Mouse (Mus musculus): ENCODE data around the gene Cul4a. TPM values are rescaled to one million over a fixed set of nuclear protein-coding genes. Genes with fewer than 3 reads are reported as not detected.

The Cul4a gene
- polyA plus RNA-seq, 1 experiment from 2014 or later, result 80.4 TPM

- Histone ChIP-seq H3K4me1 (replicated peaks; ENCODE audit: insufficient read depth, low read length) (no peaks in the 10 kb centered on the region), H3K4me2 (ENCODE audit: low read length) (no peak overlapping the region), H3K27ac (no peak overlapping the region), H3K36me3 (ENCODE audit: insufficient read depth, low read length) (peaks cover 21% of the 10 kb centered on the region), H3K9me3 (replicated peaks; ENCODE audit: low read length) (no peaks in the 10 kb centered on the region), H3K4me3 (replicated peaks; ENCODE audit: low read depth, low read length) (no peak overlapping the region), H3K27me3 (ENCODE audit: insufficient read depth, low read length) (no peaks in the 10 kb centered on the region), H3K9ac (ENCODE audit: low read depth, low read length) (no peak overlapping the region)
- no peak for ATAC-seq (replicated peaks; ENCODE audit: low FRiP score, low read depth)
- TF ChIP-seq CTCF (IDR thresholded peaks at IDR 0.05; ENCODE audit: low read depth), result no peak
- DNase-seq (ENCODE audit: low spot score), result no peak
- 94% methylated on average over 2 of the region's 2 CpGs for WGBS
Observed at GRCm38 (mm10) chr8:13150929-13151328, 45.5 kb downstream of the Cul4a start.

- Histone ChIP-seq H3K9me3 (replicated peaks; ENCODE audit: low read length) (no peaks in the 10 kb centered on the region), H3K4me2 (ENCODE audit: low read length) (no peak overlapping the region), H3K36me3 (ENCODE audit: insufficient read depth, low read length) (peaks cover 5% of the 10 kb centered on the region; the same call in 1 of the 2 replicates), H3K4me1 (replicated peaks; ENCODE audit: insufficient read depth, low read length) (no peaks in the 10 kb centered on the region), H3K4me3 (replicated peaks; ENCODE audit: low read depth, low read length) (no peak overlapping the region), H3K27ac (no peak overlapping the region), H3K9ac (ENCODE audit: low read depth, low read length) (no peak overlapping the region), H3K27me3 (ENCODE audit: insufficient read depth, low read length) (no peaks in the 10 kb centered on the region)
- DNase-seq (ENCODE audit: low spot score) (no peak), ATAC-seq (replicated peaks; ENCODE audit: low FRiP score, low read depth) (no peak)
- 66% methylated on average over 9 of the region's 9 CpGs for whole genome bisulfite sequencing
- TF ChIP-seq CTCF (IDR thresholded peaks at IDR 0.05; ENCODE audit: low read depth), result no peak
Observed at GRCm38 (mm10) chr8:13154099-13154498, 48.7 kb downstream of the Cul4a start.

- Histone ChIP-seq H3K9ac (ENCODE audit: low read depth, low read length) (no peak overlapping the region), H3K27ac (no peak overlapping the region), H3K36me3 (ENCODE audit: insufficient read depth, low read length) (no peaks in the 10 kb centered on the region), H3K4me2 (ENCODE audit: low read length) (no peak overlapping the region), H3K27me3 (ENCODE audit: insufficient read depth, low read length) (no peaks in the 10 kb centered on the region), H3K4me1 (replicated peaks; ENCODE audit: insufficient read depth, low read length) (peaks cover 4% of the 10 kb centered on the region; the same call in 1 of the 2 replicates), H3K4me3 (replicated peaks; ENCODE audit: low read depth, low read length) (no peak overlapping the region), H3K9me3 (replicated peaks; ENCODE audit: low read length) (no peaks in the 10 kb centered on the region)
- TF ChIP-seq CTCF (IDR thresholded peaks at IDR 0.05; ENCODE audit: low read depth), result no peak
- ATAC-seq (replicated peaks; ENCODE audit: low FRiP score, low read depth), result no peak
- 66% methylated on average over 9 of the region's 9 CpGs for WGBS
- DNase-seq (ENCODE audit: low spot score), result no peak
Observed at GRCm38 (mm10) chr8:13155358-13155757, 49.9 kb downstream of the Cul4a start.

DNA sequence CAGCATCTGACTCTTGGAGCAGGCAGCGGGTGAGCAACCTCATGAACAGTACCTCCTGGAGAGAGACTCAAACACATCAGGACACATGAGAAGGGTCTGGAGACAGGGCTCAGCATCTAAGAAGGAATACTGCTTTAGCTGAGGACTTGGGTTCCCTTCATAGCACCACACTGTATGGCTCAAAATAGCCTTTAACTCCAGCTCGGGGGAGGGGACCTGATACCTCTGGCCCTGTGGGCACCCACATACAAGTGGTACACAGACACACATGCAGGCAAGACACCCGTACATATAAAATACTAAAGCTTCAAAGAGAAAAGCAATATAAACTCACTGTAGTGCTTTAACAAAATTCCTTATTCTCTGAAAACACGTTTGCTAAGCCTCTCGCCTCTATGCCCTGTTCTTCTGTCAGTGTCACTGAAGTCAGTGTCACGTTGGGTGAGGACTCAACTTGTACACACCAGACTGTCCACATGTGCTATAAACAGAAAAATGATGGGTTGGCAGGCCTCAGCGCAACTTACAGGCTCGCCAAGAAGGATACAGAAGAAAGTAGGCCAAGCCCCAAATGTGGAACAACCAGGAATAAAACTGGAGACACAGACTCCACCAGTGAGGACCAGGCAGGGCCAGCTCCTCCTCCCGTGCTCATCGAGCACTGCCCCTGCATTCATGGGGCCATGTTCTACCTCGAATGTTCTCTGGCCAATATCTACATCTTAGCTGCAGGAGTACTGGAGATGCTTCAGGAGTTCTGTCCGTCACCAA is 51.1 kb downstream of the Cul4a start:
- no peaks in the 10 kb centered on the region for H3K27me3 ChIP-seq (ENCODE audit: insufficient read depth, low read length)
- H3K4me2 ChIP-seq (ENCODE audit: low read length), result no peak overlapping the region
- no peak overlapping the region for H3K9ac ChIP-seq (ENCODE audit: low read depth, low read length)
- no peak overlapping the region for H3K4me3 ChIP-seq (replicated peaks; ENCODE audit: low read depth, low read length)
- no peak overlapping the region for H3K27ac ChIP-seq
- DNase-seq (ENCODE audit: low spot score) (no peak), ATAC-seq (replicated peaks; ENCODE audit: low FRiP score, low read depth) (no peak)
- 77% methylated on average over 12 of the region's 12 CpGs for WGBS
- H3K9me3 ChIP-seq (replicated peaks; ENCODE audit: low read length), result no peaks in the 10 kb centered on the region
- no peak for TF ChIP-seq CTCF (IDR thresholded peaks at IDR 0.05; ENCODE audit: low read depth)
- peaks cover 5% of the 10 kb centered on the region; the same call in 1 of the 2 replicates for H3K4me1 ChIP-seq (replicated peaks; ENCODE audit: insufficient read depth, low read length)
- no peaks in the 10 kb centered on the region for H3K36me3 ChIP-seq (ENCODE audit: insufficient read depth, low read length)

- peak within 1 kb of the TSS; percentile 95 for H3K4me2 ChIP-seq (ENCODE audit: low read length)
- peaks cover 5% of the 10 kb centered on the region for H3K4me1 ChIP-seq (replicated peaks; ENCODE audit: insufficient read depth, low read length)
- DNase-seq (ENCODE audit: low spot score), result peak; percentile 98
- no peaks in the 10 kb centered on the region for H3K9me3 ChIP-seq (replicated peaks; ENCODE audit: low read length)
- WGBS, result under 1% methylated on average over 40 of the region's 50 CpGs
- H3K9ac ChIP-seq (ENCODE audit: low read depth, low read length), result peak within 1 kb of the TSS; percentile 99
- peak within 1 kb of the TSS; percentile 90 for H3K27ac ChIP-seq
- peak; percentile 94 for ATAC-seq (replicated peaks; ENCODE audit: low FRiP score, low read depth)
- no peaks in the 10 kb centered on the region for H3K27me3 ChIP-seq (ENCODE audit: insufficient read depth, low read length)
- no peaks in the 10 kb centered on the region for H3K36me3 ChIP-seq (ENCODE audit: insufficient read depth, low read length)
- H3K4me3 ChIP-seq (replicated peaks; ENCODE audit: low read depth, low read length), result peak within 1 kb of the TSS; percentile 98
- no peak for TF ChIP-seq CTCF (IDR thresholded peaks at IDR 0.05; ENCODE audit: low read depth)
Observed at GRCm38 (mm10) chr8:13158718-13159376, 53.4 kb downstream of the Cul4a start, which contains the start of gene Lamp1. Gene Lamp1, plus strand, starts transcription at chr8:13159161.

DNA sequence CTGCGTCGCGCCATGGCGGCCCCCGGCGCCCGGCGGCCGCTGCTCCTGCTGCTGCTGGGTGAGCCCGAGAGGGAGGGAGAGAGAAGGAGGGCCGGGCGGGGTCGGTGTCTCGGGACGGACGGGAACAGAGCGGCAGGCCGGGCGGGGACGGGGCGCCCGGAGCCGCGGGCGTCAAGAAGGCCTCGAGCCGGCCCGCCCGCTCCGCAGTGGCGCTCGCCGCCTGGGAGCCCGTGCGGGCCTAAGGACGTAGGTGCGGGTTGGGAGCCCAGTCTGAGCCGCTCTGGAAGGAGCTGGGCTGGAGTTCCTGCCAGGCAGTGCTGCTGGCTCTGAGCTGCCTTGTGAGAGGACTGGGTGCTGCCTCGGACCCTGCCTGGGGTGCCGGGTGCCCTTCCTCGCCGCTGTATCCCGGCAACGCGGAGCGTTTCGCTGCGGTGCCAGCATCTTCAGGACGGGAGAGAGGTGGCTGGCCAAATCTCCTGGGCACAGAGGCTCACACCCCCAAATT is 54.0 kb downstream of the Cul4a start:
- peaks cover 5% of the 10 kb centered on the region for H3K4me1 ChIP-seq (replicated peaks; ENCODE audit: insufficient read depth, low read length)
- H3K4me2 ChIP-seq (ENCODE audit: low read length), result peak overlapping the region; percentile 95
- TF ChIP-seq CTCF (IDR thresholded peaks at IDR 0.05; ENCODE audit: low read depth), result no peak
- peak overlapping the region; percentile 99 for H3K9ac ChIP-seq (ENCODE audit: low read depth, low read length)
- peak overlapping the region; percentile 98 for H3K4me3 ChIP-seq (replicated peaks; ENCODE audit: low read depth, low read length)
- H3K27ac ChIP-seq, result peak overlapping the region; percentile 90
- no peaks in the 10 kb centered on the region for H3K27me3 ChIP-seq (ENCODE audit: insufficient read depth, low read length)
- WGBS, result under 1% methylated on average over 39 of the region's 49 CpGs
- H3K9me3 ChIP-seq (replicated peaks; ENCODE audit: low read length), result no peaks in the 10 kb centered on the region
- DNase-seq (ENCODE audit: low spot score), result peak; percentile 35
- H3K36me3 ChIP-seq (ENCODE audit: insufficient read depth, low read length), result no peaks in the 10 kb centered on the region
- peak; percentile 71 for ATAC-seq (replicated peaks; ENCODE audit: low FRiP score, low read depth)
